Mouse (Mus musculus): ENCODE measurements around the gene Galnt13. TPM values are rescaled to one million over a fixed set of nuclear protein-coding genes. Genes with fewer than 3 reads are reported as not detected.

Gene Galnt13
- 0.23 and 0.50 TPM in 2 replicates for polyA plus RNA-seq (2015; fragmentation: Nextera tagmentation; extraction: Ambion mirVana)

DNA sequence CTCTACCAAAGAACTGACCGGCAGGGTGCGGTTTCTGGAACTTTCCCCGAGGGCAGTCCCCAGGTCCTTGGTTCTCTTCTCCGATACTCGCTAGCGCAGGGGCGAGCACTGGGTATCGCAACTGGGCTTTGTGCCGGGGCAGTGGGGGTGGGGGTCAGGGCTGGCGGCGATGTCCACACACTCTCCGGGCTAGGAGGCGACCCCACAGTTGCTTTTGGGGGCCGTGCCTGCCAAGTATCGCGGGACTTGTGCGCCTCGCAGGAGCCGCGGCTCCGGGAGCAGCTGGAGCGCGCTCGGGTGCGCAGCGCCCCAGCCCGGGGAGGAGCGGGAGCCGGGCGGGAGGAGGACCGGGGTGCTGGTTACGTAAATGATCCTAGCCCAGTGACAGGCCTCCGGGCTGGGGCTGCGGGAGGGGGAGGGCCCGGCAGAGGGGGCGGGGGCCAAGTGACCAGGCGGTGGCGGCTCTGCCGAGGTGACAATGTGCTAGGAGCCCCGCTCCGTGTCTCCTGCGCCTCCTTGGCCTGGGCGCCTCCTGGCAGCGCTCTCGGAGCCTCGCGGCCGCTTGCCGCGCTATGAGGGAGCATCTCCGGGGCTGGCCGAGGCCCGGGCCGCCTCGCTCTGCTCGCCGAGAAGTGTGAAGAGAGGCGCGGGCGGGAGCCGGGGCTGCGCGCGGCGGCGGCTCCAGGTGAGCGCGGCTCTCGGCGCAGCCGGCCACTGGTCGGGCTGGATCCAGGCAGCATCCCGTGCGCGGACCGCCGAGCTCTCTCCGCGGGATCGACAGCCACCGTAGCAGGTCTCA, at the start of gene Galnt13:
Gene Galnt13, plus strand, starts transcription at position 381 of the 799 bp plus-strand sequence.
- peak; percentile 81 for ATAC-seq
- H3K27me3 ChIP-seq (replicated peaks; ENCODE audit: control insufficient read depth, insufficient read depth, low read length), result peaks cover 27% of the 10 kb centered on the region
- WGBS, result under 1% methylated on average over 73 of the region's 81 CpGs

GRCm38 (mm10) chr2:54431060-54431459, 5.1 kb upstream of the Galnt13 start:
- ATAC-seq, result no peak
- H3K27me3 ChIP-seq (replicated peaks; ENCODE audit: control insufficient read depth, insufficient read depth, low read length), result peaks cover 9% of the 10 kb centered on the region
- H3K4me3 ChIP-seq (ENCODE audit: low read length), result no peak overlapping the region
- no peak overlapping the region for H3K27ac ChIP-seq (ENCODE audit: low read length)
- H3K9me3 ChIP-seq (ENCODE audit: control insufficient read depth, low read length), result no peaks in the 10 kb centered on the region
- H3K4me1 ChIP-seq (ENCODE audit: control insufficient read depth, insufficient read depth, low read length), result no peaks in the 10 kb centered on the region; the same call in 1 of the 2 replicates
- no peak overlapping the region for H3K9ac ChIP-seq (ENCODE audit: low read depth, low read length)
- no peak overlapping the region for H3K4me2 ChIP-seq (ENCODE audit: low read depth, low read length)
- 41% methylated on average over 2 of the region's 2 CpGs for WGBS
- H3K36me3 ChIP-seq (ENCODE audit: control insufficient read depth, insufficient read depth, low read length), result no peaks in the 10 kb centered on the region

More for the DNA sequence above, at the start of gene Galnt13:
- peak within 1 kb of the TSS; percentile 81 for H3K4me2 ChIP-seq (ENCODE audit: low read depth, low read length)
- no peaks in the 10 kb centered on the region; the same call in 1 of the 2 replicates for H3K4me1 ChIP-seq (ENCODE audit: control insufficient read depth, insufficient read depth, low read length)
- no peaks in the 10 kb centered on the region for H3K9me3 ChIP-seq (ENCODE audit: control insufficient read depth, low read length)
- H3K27ac ChIP-seq (ENCODE audit: low read length), result no peak within 1 kb of the TSS
- H3K36me3 ChIP-seq (ENCODE audit: control insufficient read depth, insufficient read depth, low read length), result no peaks in the 10 kb centered on the region
- H3K4me3 ChIP-seq (ENCODE audit: low read length), result peak within 1 kb of the TSS; percentile 46
- H3K9ac ChIP-seq (ENCODE audit: low read depth, low read length), result 0 out of 2 replicates have a peak within 1 kb of the TSS, but pooled peaks have one; percentile 24

DNA sequence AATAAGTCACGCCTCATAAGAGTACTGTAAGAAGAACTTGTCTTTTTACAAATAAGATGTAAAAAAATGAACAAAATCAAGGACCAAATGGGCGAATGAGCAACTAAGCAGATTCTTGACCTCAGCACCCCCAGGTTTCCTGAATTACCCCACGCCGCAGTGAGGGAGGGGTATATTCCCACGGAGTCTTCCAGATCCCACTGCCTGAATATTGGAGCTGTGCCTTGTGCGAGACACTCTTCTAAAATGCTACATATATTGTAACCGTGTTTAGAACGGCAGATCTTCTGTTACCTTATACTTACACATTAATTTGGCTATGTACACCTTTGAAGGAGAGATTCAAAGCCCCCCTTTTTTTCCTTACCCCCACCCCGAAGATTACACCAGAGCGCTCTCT, 737 bp upstream of the Galnt13 start:
- no peak overlapping the region for H3K9ac ChIP-seq (ENCODE audit: low read depth, low read length)
- H3K36me3 ChIP-seq (ENCODE audit: control insufficient read depth, insufficient read depth, low read length), result no peaks in the 10 kb centered on the region
- H3K4me2 ChIP-seq (ENCODE audit: low read depth, low read length), result no peak overlapping the region
- H3K9me3 ChIP-seq (ENCODE audit: control insufficient read depth, low read length), result no peaks in the 10 kb centered on the region
- H3K4me3 ChIP-seq (ENCODE audit: low read length), result no peak overlapping the region
- H3K27me3 ChIP-seq (replicated peaks; ENCODE audit: control insufficient read depth, insufficient read depth, low read length), result peaks cover 27% of the 10 kb centered on the region
- no peak for ATAC-seq
- no peaks in the 10 kb centered on the region; the same call in 1 of the 2 replicates for H3K4me1 ChIP-seq (ENCODE audit: control insufficient read depth, insufficient read depth, low read length)
- H3K27ac ChIP-seq (ENCODE audit: low read length), result no peak overlapping the region
- 49% methylated on average over 10 of the region's 10 CpGs for WGBS

DNA sequence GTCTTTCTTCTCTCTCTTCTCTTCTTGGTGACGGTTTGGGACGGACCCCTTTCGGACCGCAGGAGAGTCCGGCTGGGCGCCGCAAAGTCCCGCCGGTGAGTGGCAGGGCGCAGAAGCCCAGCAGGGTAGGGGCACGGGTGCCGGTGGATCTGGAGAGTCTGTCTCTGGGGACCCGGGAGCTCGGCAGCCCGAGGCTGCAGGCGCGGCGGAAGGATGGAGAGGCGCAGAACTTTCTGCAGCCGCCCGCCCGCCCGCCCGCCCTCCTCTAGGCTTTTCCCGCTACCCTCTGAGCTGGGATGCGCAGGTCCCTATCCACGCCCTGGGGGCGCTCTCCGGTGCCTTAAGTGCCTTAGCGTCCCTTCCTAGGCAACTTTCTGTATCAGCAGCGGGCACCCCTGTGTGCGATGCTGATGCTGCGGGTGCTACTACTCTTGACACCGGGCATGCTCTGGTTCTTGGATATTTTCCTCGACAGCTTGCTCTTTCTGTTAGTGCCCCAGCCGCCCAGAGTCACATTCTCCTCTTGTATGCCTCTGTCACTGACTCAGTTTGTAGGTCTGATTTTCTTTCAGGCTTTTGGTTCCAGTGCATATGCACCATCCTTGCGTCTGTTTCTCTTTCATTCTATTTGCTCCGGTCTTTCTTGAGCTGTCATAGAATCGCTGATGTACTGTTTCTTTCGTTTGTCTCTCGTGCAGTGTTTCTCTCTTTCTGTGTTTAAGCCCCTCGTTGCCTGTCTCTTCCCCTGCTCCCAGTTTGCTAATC, 801 bp downstream of the Galnt13 start:
- ATAC-seq, result peak; percentile 40
- H3K4me1 ChIP-seq (ENCODE audit: control insufficient read depth, insufficient read depth, low read length), result no peaks in the 10 kb centered on the region; the same call in 1 of the 2 replicates
- H3K4me2 ChIP-seq (ENCODE audit: low read depth, low read length), result peak overlapping the region; percentile 81
- H3K27me3 ChIP-seq (replicated peaks; ENCODE audit: control insufficient read depth, insufficient read depth, low read length), result peaks cover 27% of the 10 kb centered on the region
- peak overlapping the region; percentile 46 for H3K4me3 ChIP-seq (ENCODE audit: low read length)
- no peaks in the 10 kb centered on the region for H3K9me3 ChIP-seq (ENCODE audit: control insufficient read depth, low read length)
- no peak overlapping the region for H3K9ac ChIP-seq (ENCODE audit: low read depth, low read length)
- H3K36me3 ChIP-seq (ENCODE audit: control insufficient read depth, insufficient read depth, low read length), result no peaks in the 10 kb centered on the region
- 2% methylated on average over 33 of the region's 42 CpGs for WGBS
- no peak overlapping the region for H3K27ac ChIP-seq (ENCODE audit: low read length)

- peaks cover 27% of the 10 kb centered on the region for H3K27me3 ChIP-seq (replicated peaks; ENCODE audit: control insufficient read depth, insufficient read depth, low read length)
- H3K4me3 ChIP-seq (ENCODE audit: low read length), result no peak overlapping the region
- no peaks in the 10 kb centered on the region for H3K36me3 ChIP-seq (ENCODE audit: control insufficient read depth, insufficient read depth, low read length)
- no peak overlapping the region for H3K27ac ChIP-seq (ENCODE audit: low read length)
- WGBS, result 6% methylated on average over 9 of the region's 9 CpGs
- no peak overlapping the region for H3K9ac ChIP-seq (ENCODE audit: low read depth, low read length)
- ATAC-seq, result no peak
- H3K4me2 ChIP-seq (ENCODE audit: low read depth, low read length), result no peak overlapping the region
- no peaks in the 10 kb centered on the region; the same call in 1 of the 2 replicates for H3K4me1 ChIP-seq (ENCODE audit: control insufficient read depth, insufficient read depth, low read length)
- no peaks in the 10 kb centered on the region for H3K9me3 ChIP-seq (ENCODE audit: control insufficient read depth, low read length)
Observed at GRCm38 (mm10) chr2:54437501-54437830, 1.3 kb downstream of the Galnt13 start.

GRCm38 (mm10) chr2:54442734-54443500, 6.8 kb downstream of the Galnt13 start:
- ATAC-seq, result no peak
- Histone ChIP-seq H3K9ac (ENCODE audit: low read depth, low read length) (no peak overlapping the region), H3K36me3 (ENCODE audit: control insufficient read depth, insufficient read depth, low read length) (no peaks in the 10 kb centered on the region), H3K9me3 (ENCODE audit: control insufficient read depth, low read length) (no peaks in the 10 kb centered on the region), H3K4me3 (ENCODE audit: low read length) (no peak overlapping the region), H3K27me3 (replicated peaks; ENCODE audit: control insufficient read depth, insufficient read depth, low read length) (peaks cover under 1% of the 10 kb centered on the region), H3K4me2 (ENCODE audit: low read depth, low read length) (no peak overlapping the region), H3K27ac (ENCODE audit: low read length) (no peak overlapping the region), H3K4me1 (ENCODE audit: control insufficient read depth, insufficient read depth, low read length) (no peaks in the 10 kb centered on the region)
- WGBS, result 76% methylated on average over 9 of the region's 9 CpGs

- Histone ChIP-seq H3K4me3 (ENCODE audit: low read length) (no peak overlapping the region), H3K27me3 (replicated peaks; ENCODE audit: control insufficient read depth, insufficient read depth, low read length) (no peaks in the 10 kb centered on the region), H3K27ac (ENCODE audit: low read length) (no peak overlapping the region), H3K9me3 (ENCODE audit: control insufficient read depth, low read length) (no peaks in the 10 kb centered on the region), H3K4me1 (ENCODE audit: control insufficient read depth, insufficient read depth, low read length) (no peaks in the 10 kb centered on the region), H3K4me2 (ENCODE audit: low read depth, low read length) (no peak overlapping the region), H3K9ac (ENCODE audit: low read depth, low read length) (no peak overlapping the region), H3K36me3 (ENCODE audit: control insufficient read depth, insufficient read depth, low read length) (no peaks in the 10 kb centered on the region)
- WGBS, result 34% methylated on average over 5 of the region's 5 CpGs
- no peak for ATAC-seq
Observed at GRCm38 (mm10) chr2:54483426-54483825, 47.3 kb downstream of the Galnt13 start.

- Histone ChIP-seq H3K9me3 (ENCODE audit: control insufficient read depth, low read length) (no peaks in the 10 kb centered on the region), H3K36me3 (ENCODE audit: control insufficient read depth, insufficient read depth, low read length) (no peaks in the 10 kb centered on the region), H3K27ac (ENCODE audit: low read length) (no peak overlapping the region), H3K4me3 (ENCODE audit: low read length) (no peak overlapping the region), H3K4me1 (ENCODE audit: control insufficient read depth, insufficient read depth, low read length) (no peaks in the 10 kb centered on the region), H3K27me3 (replicated peaks; ENCODE audit: control insufficient read depth, insufficient read depth, low read length) (no peaks in the 10 kb centered on the region), H3K9ac (ENCODE audit: low read depth, low read length) (no peak overlapping the region), H3K4me2 (ENCODE audit: low read depth, low read length) (no peak overlapping the region)
- no peak for ATAC-seq
- 66% methylated on average over 3 of the region's 3 CpGs for WGBS
Observed at GRCm38 (mm10) chr2:54522989-54523388, 86.9 kb downstream of the Galnt13 start.

DNA sequence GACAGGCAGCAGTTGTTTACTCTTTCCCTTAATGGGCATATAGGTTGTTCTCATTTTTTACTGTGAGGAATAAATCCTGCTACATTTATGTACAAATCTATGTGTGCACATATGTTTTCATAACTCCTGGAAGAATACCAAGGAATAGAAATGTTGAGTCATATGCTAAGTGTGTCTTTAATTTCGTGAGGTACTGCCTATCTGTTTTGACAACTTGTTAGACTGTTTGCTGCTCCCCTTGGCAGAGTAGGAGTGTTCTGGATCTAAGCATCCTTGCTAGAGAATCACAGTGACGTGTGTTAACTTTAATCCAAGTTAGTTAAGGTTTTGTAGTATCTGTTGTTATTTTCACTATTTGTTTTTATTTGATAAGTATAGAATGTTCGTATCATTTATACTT, 91.0 kb downstream of the Galnt13 start:
- Histone ChIP-seq H3K9me3 (ENCODE audit: control insufficient read depth, low read length) (no peaks in the 10 kb centered on the region), H3K9ac (ENCODE audit: low read depth, low read length) (no peak overlapping the region), H3K4me3 (ENCODE audit: low read length) (no peak overlapping the region), H3K4me1 (ENCODE audit: control insufficient read depth, insufficient read depth, low read length) (no peaks in the 10 kb centered on the region), H3K27me3 (replicated peaks; ENCODE audit: control insufficient read depth, insufficient read depth, low read length) (no peaks in the 10 kb centered on the region), H3K36me3 (ENCODE audit: control insufficient read depth, insufficient read depth, low read length) (no peaks in the 10 kb centered on the region), H3K4me2 (ENCODE audit: low read depth, low read length) (no peak overlapping the region), H3K27ac (ENCODE audit: low read length) (no peak overlapping the region)
- WGBS, result 71% methylated on average over 3 of the region's 3 CpGs
- no peak for ATAC-seq

Data from intestine, embryonic 16.5 days (tissue).